Mouse (Mus musculus): Measurements from ENCODE around the gene Gm8947. TPM values are rescaled to one million over a fixed set of nuclear protein-coding genes. Genes with fewer than 3 reads are reported as not detected.
A peak's percentile ranks its signal among the peaks of the same experiment; 100 is the strongest.
"Not testable (repeated sequence)": the region's sequence is repeated elsewhere in the genome, so short reads cannot be mapped to it uniquely, and the experiment has no call there.

The Gm8947 gene
- polyA plus RNA-seq, 1 experiment from 2014 or later = not detected

DNA sequence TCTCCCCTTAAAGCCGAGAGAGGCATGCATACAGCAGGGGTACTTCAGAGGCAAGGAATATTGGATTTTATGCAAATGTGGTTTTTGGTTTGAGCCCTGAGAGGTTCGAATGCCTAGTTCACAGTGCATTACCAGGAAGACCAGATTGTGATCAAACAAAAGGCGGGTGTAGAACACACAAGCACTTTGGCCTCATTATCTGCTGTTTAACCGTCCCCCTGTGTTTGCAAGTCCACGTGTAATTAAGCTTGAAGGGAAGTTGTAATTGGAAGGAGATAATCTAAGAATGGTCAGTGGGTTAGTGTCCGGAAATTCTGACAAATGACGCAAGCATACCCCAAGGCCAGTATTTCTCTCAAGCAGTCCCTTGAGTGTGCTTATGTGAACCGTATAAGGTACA is 26.1 kb upstream of the Gm8947 start:
- 26% methylated on average over 8 of the region's 8 CpGs for WGBS
- Histone ChIP-seq H3K27ac (no peak overlapping the region), H3K9ac (replicated peaks) (no peak overlapping the region), H3K4me3 (replicated peaks) (no peak overlapping the region), H3K4me1 (replicated peaks) (peaks cover 24% of the 10 kb centered on the region), H3K27me3 (no peaks in the 10 kb centered on the region), H3K36me3 (no peaks in the 10 kb centered on the region), H3K4me2 (replicated peaks) (no peak overlapping the region), H3K9me3 (no peaks in the 10 kb centered on the region)
- ATAC-seq = no peak

DNA sequence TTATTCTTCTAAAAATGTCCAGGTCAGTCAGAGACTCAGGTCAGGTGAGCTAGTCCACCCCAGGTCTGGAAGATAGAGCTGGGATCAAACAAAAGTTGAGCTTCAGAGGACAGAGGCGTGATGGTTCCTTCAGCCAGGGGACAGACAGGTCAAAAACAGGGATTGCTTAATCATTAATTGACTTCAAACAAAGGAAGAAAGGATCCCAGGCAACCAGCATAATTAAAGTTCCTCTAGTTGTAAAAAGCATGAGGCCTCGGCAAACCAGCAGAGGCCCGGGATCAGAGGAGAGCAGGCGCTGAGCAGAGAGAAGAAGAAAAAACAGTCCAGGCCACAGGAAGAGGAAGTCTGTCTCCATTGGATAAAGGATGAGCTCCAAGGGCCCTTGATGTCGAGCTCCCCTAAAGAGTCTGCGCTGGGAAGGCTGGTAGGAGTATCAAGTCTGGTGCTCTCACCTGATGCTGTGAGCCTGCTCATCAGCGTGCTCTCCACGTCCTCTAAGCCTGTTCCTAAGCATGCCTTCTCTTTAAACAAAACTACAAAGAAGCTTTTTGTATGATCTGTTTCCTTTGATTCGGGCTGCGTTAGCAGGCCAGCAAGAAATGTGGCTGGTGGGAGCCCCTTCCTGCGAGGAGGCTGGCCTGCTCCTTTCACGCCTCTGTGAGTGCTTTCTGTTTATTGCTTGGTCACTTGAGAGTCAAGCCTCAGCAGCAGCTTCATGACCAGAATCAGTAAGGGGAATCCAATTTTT is 24.7 kb upstream of the Gm8947 start:
- peak; percentile 87 for ATAC-seq
- Histone ChIP-seq H3K9ac (replicated peaks) (no peak overlapping the region), H3K36me3 (no peaks in the 10 kb centered on the region), H3K27me3 (no peaks in the 10 kb centered on the region), H3K9me3 (no peaks in the 10 kb centered on the region), H3K4me1 (replicated peaks) (peaks cover 24% of the 10 kb centered on the region), H3K4me2 (replicated peaks) (no peak overlapping the region), H3K27ac (0 out of 2 replicates have a peak overlapping the region, but pooled peaks have one; percentile 21), H3K4me3 (replicated peaks) (no peak overlapping the region)
- 8% methylated on average over 12 of the region's 12 CpGs for WGBS

DNA sequence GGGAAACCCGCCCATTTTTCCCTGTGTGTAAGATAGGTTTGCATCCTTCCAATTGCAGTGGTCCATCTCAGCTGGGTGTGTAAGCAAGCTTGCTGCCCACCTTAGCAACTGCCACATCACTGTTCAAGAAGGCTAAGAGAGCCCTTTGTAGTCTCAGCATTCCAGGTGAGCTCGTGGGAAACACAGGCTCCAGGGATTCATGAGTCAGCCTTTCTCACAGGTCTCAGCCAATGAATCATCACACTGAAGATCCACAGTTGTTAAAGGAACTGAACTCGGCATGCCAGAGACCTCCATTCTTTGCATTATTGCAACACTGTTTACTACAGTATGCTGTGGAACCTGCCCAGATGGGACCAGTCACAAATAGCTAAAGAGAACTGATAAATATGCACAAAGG is 23.5 kb upstream of the Gm8947 start:
- Histone ChIP-seq H3K27ac (no peak overlapping the region), H3K4me1 (replicated peaks) (peaks cover 24% of the 10 kb centered on the region), H3K4me2 (replicated peaks) (no peak overlapping the region), H3K36me3 (no peaks in the 10 kb centered on the region), H3K9ac (replicated peaks) (no peak overlapping the region), H3K27me3 (no peaks in the 10 kb centered on the region), H3K9me3 (no peaks in the 10 kb centered on the region), H3K4me3 (replicated peaks) (no peak overlapping the region)
- WGBS = 77% methylated on average over 3 of the region's 3 CpGs
- ATAC-seq = no peak

DNA sequence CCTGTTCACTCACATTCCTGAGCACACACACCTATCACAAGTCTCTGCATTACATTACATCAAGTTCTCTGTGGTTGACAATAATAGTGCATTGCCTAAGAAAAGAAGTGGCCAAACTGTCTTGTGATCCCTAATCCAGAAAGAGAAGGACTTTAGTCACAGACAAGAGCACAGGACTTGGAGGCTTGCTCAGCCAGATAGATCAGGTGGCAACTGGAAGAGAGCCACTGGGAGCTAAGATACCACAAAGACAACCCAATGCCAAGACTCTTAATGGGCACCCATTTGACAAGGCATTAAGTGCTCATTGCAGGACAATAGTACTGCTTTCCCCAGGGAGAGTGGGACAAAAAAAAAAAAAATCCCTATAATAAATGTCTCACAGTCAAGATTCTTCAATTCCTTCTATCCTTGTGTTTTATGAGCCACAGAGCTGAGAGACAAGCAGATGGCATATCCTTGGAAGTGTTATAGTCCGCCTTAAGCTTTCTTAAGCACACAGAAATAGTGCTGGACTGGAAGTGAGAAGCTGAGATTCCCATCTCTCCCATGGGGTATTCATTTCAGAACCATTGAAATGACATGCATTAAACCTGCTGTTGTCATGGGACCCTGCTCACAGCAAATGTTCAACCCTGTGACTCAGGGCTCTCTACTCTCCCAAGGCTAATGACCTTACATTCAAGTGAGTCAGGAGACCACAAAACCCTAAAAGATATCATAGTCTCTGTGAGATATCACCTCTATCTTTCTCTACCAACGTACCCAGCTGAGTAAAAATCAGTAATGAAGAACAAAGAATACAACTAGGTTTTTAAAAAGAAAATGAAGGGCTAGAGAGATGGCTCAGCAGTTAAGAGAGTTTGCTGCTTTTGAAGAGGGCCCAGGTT is 20.4 kb upstream of the Gm8947 start:
- Histone ChIP-seq H3K4me3 (replicated peaks) (no peak overlapping the region), H3K27ac (no peak overlapping the region), H3K4me2 (replicated peaks) (no peak overlapping the region), H3K9ac (replicated peaks) (no peak overlapping the region), H3K4me1 (replicated peaks) (peaks cover 18% of the 10 kb centered on the region), H3K27me3 (no peaks in the 10 kb centered on the region), H3K36me3 (no peaks in the 10 kb centered on the region), H3K9me3 (no peaks in the 10 kb centered on the region)
- WGBS = 84% methylated on average over 2 of the region's 2 CpGs
- ATAC-seq = no peak

DNA sequence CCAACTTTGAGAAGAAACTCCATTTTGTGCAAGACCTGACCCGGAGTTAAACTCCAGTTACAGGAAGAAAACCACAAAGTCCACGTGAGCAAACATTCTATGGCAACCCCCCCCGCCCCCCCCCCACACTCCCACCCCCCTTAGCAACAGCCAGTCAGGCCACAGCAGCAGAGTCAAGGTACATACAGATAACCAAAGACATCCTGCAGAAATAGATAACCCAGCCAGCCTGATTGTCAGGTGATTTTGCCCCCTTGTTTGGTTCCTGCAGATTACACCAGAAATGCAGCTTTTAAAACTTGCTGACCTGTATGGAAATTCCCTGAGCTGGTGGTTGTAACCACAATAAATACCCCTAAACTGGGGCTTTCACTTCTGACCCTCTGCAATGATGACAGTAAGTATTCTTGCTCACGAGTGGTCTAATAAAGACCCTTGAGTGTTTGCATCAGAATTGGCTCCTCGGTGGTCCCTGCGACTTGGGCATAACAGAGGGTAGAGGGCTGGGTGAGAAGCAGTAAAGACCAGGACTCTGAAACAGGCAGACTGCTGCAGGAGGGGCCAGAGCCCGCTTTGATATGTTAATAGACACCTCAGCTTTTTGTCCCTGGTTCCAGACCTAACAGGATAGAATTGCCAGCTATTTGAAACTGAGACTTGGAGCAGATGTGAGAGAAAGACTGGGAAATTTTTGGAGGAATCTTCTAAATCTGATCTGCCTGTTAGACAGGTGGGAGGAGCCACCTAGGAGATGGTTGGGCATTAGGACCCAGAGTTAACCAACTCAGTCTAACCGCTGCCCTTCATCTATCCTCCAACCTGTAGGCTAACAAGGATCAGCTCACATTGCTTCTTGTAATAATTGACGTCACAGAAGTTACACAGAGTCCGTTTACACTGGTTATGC is 14.9 kb upstream of the Gm8947 start:
- H3K4me2 ChIP-seq (replicated peaks) = peak overlapping the region; percentile 48
- 4% methylated on average over 10 of the region's 10 CpGs for WGBS
- peak; percentile 87 for ATAC-seq
- no peak overlapping the region for H3K9ac ChIP-seq (replicated peaks)
- H3K27ac ChIP-seq = no peak overlapping the region
- peak overlapping the region; percentile 29 for H3K4me3 ChIP-seq (replicated peaks)
- peaks cover 16% of the 10 kb centered on the region for H3K4me1 ChIP-seq (replicated peaks)
- no peaks in the 10 kb centered on the region for H3K27me3 ChIP-seq
- H3K9me3 ChIP-seq = no peaks in the 10 kb centered on the region
- no peaks in the 10 kb centered on the region for H3K36me3 ChIP-seq

DNA sequence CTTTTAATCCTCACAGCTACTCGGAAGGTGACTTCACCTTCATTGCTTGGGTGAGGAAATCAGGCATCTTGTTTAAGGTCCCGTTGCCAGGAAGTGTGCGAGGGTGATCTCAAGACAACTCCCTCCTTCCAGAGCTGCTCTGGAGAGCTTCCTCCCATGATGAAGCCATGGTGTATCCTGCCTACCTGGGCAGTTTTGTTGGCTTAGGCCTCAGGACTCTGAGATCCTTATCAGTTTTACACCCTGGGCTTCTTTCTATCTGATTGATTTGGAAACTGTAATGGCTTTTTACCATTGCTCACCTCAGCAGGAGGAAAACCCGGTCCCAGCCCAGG is 14.3 kb upstream of the Gm8947 start:
- H3K36me3 ChIP-seq = no peaks in the 10 kb centered on the region
- H3K4me1 ChIP-seq (replicated peaks) = peaks cover 16% of the 10 kb centered on the region
- ATAC-seq = no peak; the same call in 1 of the 2 replicates
- H3K4me2 ChIP-seq (replicated peaks) = peak overlapping the region; percentile 48
- H3K27ac ChIP-seq = no peak overlapping the region
- no peaks in the 10 kb centered on the region for H3K27me3 ChIP-seq
- H3K9me3 ChIP-seq = no peaks in the 10 kb centered on the region
- 0 out of 2 replicates have a peak overlapping the region, but pooled peaks have one; percentile 7 for H3K9ac ChIP-seq (replicated peaks)
- peak overlapping the region; percentile 29 for H3K4me3 ChIP-seq (replicated peaks)
- whole genome bisulfite sequencing = 8% methylated on average over 4 of the region's 4 CpGs

DNA sequence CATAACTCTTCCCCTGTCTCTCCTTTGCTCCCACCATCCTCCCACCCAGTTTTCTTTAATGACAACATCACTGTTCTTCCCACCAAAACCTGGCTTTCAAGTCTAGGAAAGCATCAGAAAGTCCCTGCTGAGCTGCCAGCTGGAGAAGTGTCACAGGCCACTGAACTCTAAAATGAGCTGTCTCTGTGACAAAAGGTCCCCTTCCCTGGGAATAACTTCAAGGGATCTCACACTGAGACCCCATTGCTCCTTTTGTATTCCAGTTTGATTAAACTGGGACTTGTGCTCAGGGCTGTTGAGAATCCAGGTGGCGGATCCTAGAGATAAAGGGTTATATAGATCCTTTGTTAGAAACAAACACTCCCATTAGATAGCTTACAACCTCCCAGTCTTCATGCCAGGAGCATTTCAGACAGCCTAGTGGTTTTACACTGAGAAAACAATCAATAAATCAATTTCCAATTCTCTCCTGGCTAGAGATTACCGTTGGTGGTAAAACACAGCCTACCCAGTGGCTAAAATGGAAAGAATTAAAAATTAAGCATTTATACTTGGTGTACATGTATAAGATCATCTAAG is 13.6 kb upstream of the Gm8947 start:
- H3K4me1 ChIP-seq (replicated peaks) = peaks cover 16% of the 10 kb centered on the region
- no peak overlapping the region for H3K4me2 ChIP-seq (replicated peaks)
- H3K9me3 ChIP-seq = no peaks in the 10 kb centered on the region
- 8% methylated on average over 2 of the region's 2 CpGs for WGBS
- no peak overlapping the region for H3K27ac ChIP-seq
- ATAC-seq = peak; percentile 28; the same call in 1 of the 2 replicates
- no peaks in the 10 kb centered on the region for H3K27me3 ChIP-seq
- H3K4me3 ChIP-seq (replicated peaks) = no peak overlapping the region
- no peaks in the 10 kb centered on the region for H3K36me3 ChIP-seq
- no peak overlapping the region for H3K9ac ChIP-seq (replicated peaks)

DNA sequence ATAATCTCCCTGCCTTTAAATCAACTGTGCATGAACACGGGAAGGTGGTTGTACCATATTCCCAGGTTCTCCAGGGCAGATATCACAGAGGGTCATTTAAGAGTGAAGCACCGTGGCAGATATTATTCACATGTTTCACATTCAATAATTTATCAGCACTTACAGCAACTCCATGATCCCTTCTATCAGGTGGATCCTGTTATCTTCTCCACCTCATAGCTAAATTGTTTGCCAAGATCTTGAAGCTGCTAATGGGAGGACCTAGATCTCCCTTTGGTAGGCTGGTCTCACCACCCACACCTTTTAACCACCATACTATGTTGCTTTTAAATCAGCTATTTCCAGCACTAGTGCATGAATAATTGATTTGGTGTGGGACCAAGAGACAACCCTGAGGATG is 12.0 kb upstream of the Gm8947 start:
- Histone ChIP-seq H3K36me3 (no peaks in the 10 kb centered on the region), H3K4me3 (replicated peaks) (no peak overlapping the region), H3K27me3 (no peaks in the 10 kb centered on the region), H3K27ac (no peak overlapping the region), H3K4me1 (replicated peaks) (peaks cover 16% of the 10 kb centered on the region), H3K9ac (replicated peaks) (no peak overlapping the region), H3K4me2 (replicated peaks) (no peak overlapping the region), H3K9me3 (no peaks in the 10 kb centered on the region)
- ATAC-seq = no peak
- WGBS = 73% methylated on average over 2 of the region's 2 CpGs

DNA sequence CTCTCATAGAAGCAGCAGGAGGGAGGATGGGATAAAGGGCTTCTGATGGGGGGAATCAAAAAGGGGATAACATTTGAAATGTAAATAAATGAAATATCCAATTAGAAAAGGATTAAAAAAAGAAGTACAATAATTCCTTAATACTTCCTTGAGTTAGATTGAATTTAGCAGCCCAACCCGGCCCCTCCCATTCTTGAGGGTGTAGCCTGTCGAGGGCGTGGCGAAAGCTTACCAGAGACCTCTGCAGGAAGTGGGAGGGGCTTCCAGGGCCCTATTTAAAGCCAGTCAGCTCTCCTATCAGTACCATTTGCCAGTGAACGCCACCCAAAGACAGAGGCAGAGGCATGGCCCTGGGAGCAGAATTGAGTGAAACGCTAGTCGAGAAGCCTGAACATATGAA is 9.9 kb upstream of the Gm8947 start, which contains the start of gene Gm47985:
Gene Gm47985 (plus strand): TSS at position 272 of the 400 bp plus-strand sequence.
- not testable (repeated sequence) for H3K9ac ChIP-seq (replicated peaks); H3K9me3 ChIP-seq; H3K36me3 ChIP-seq; ATAC-seq; H3K4me2 ChIP-seq (replicated peaks); H3K27ac ChIP-seq; H3K27me3 ChIP-seq; H3K4me3 ChIP-seq (replicated peaks)
- peaks cover 14% of the 10 kb centered on the region for H3K4me1 ChIP-seq (replicated peaks)
- 100% methylated on average over 1 of the region's 7 CpGs for WGBS

DNA sequence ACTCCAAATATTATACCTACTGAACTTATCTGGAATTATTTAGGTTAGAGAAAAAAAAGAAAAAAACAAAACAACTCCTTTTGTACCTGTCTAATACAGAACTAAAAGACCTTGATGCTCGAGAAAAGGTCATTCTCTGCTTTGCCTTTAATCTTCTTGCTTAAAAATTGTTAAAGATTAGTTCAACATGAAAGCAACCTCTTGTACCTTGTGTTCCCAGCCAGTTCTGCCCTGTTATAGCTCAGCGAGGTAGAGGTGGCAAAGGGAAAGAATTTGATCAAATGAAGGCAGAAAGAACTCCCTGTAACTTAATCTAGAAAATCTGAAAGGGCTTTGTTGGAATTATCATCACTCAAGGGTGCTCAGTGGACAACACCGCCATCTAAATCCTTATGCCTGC is 6.0 kb upstream of the Gm8947 start:
- not testable (repeated sequence) for H3K4me1 ChIP-seq (replicated peaks); H3K27me3 ChIP-seq; H3K4me3 ChIP-seq (replicated peaks); H3K36me3 ChIP-seq; H3K27ac ChIP-seq; H3K4me2 ChIP-seq (replicated peaks); ATAC-seq; H3K9ac ChIP-seq (replicated peaks); H3K9me3 ChIP-seq
- 76% methylated on average over 3 of the region's 3 CpGs for WGBS

DNA sequence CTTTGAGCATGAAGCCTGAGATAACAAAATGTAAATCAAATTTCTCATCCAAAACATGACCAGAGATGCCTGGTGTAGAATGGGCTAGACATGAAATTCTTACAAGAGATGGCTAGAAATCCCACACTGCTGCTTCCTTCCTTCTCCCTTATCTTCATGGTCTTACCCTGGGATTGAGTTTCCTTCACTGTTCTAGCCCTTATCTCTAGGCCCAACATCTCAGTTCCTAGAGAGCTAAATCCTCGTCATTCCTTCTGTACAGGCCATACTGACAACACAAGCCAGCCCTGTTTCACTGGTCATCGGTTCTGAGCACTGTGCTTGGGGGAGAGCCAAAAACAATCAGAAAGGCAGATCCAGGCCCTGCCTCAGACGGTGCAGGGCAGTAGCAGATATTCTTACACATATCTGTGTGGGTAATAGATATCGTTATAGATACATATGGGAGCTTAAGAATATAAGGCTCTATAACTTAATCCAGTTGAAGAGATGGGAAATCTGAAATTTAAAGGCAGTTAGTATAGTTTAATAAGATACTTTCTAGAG is 5.2 kb upstream of the Gm8947 start:
- not testable (repeated sequence) for H3K36me3 ChIP-seq; H3K27ac ChIP-seq; H3K4me1 ChIP-seq (replicated peaks); H3K4me3 ChIP-seq (replicated peaks); H3K9me3 ChIP-seq; H3K27me3 ChIP-seq; H3K4me2 ChIP-seq (replicated peaks); ATAC-seq; H3K9ac ChIP-seq (replicated peaks)
- WGBS = 91% methylated on average over 4 of the region's 4 CpGs

All from midbrain, embryonic 13.5 days (tissue).